Mouse (Mus musculus) forebrain, embryonic 16.5 days (tissue): ENCODE measurements around the gene Faap20. TPM values are rescaled to one million over a fixed set of nuclear protein-coding genes. Genes with fewer than 3 reads are reported as not detected.
A peak's percentile ranks its signal among the peaks of the same experiment; 100 is the strongest.

Experiments
- ATAC-seq: fragments of 200-750 bp; cut with Nextera tagmentation; 2 replicates; pipeline ENCODE4 v1.8.0; 2017; ENCODE audit warnings: mild to moderate bottlenecking, moderate library complexity
- H3K27ac ChIP-seq: fragments of 300-500 bp; sonication (generic); 2 replicates; pipeline ENCODE4 v1.5.1; 2014; ENCODE audit warnings: low read length, control low read depth
- H3K27me3 ChIP-seq: fragments of 300-500 bp; sonication (generic); replicated peaks from 2 replicates; pipeline ENCODE4 v1.6.1; 2014; ENCODE audit warnings: low read length; ENCODE audit not compliant: control insufficient read depth, insufficient read depth
- H3K36me3 ChIP-seq: fragments of 300-500 bp; sonication (generic); 2 replicates; pipeline ENCODE4 v1.6.1; 2014; ENCODE audit not compliant: control insufficient read depth, insufficient read depth
- H3K4me1 ChIP-seq: fragments of 300-500 bp; sonication (generic); replicated peaks from 2 replicates; pipeline ENCODE4 v1.6.1; 2014; ENCODE audit warnings: low read length; ENCODE audit not compliant: control insufficient read depth, insufficient read depth
- H3K4me2 ChIP-seq: fragments of 300-500 bp; sonication (generic); 2 replicates; pipeline ENCODE4 v1.6.1; 2014; ENCODE audit warnings: mild to moderate bottlenecking, low read length, control low read depth
- H3K4me3 ChIP-seq: fragments of 300-500 bp; sonication (generic); replicated peaks from 2 replicates; pipeline ENCODE4 v1.5.1; 2014; ENCODE audit warnings: mild to moderate bottlenecking, low read length, control low read depth
- H3K9ac ChIP-seq: fragments of 300-500 bp; sonication (generic); replicated peaks from 2 replicates; pipeline ENCODE4 v1.6.1; 2014; ENCODE audit warnings: low read depth, low read length, control low read depth
- H3K9me3 ChIP-seq: fragments of 300-500 bp; sonication (generic); 2 replicates; pipeline ENCODE4 v1.6.1; 2016; ENCODE audit warnings: low read length; ENCODE audit not compliant: control insufficient read depth
- WGBS: fragments of 180-500 bp; shearing (Covaris S2); extraction: QIAGEN DNeasy Blood & Tissue Kit; methylation state at CpG from one replicate; pipeline ENCODE4 v1.1.7; 2014; 5-methylcytosine and 5-hydroxymethylcytosine counted together
- polyA plus RNA-seq: library from polyadenylated mRNA; unstranded; fragments of >200 nt; fragmentation: Nextera tagmentation; extraction: Ambion mirVana; gene quantifications from 2 replicates; pipeline ENCODE4 v1.2.1, GENCODE M21; 2015

Faap20 gene
- polyA plus RNA-seq, 1 experiment from 2014 or later: 79.4 TPM

- Histone ChIP-seq H3K4me2 (peak overlapping the region; percentile 96; the same call in 1 of the 2 replicates), H3K4me3 (no peak overlapping the region), H3K9ac (peak overlapping the region; percentile 3; the same call in 1 of the 2 replicates), H3K27ac (no peak overlapping the region), H3K27me3 (no peaks in the 10 kb centered on the region), H3K9me3 (no peaks in the 10 kb centered on the region), H3K36me3 (peaks cover 4% of the 10 kb centered on the region; the same call in 1 of the 2 replicates), H3K4me1 (peaks cover 31% of the 10 kb centered on the region)
- 78% methylated on average over 6 of the region's 6 CpGs for WGBS
- no peak for ATAC-seq
These were observed 2.7 kb downstream of the Faap20 start for GRCm38 (mm10) chr4:155252253-155252652.

GRCm38 (mm10) chr4:155264521-155265321 lies 15.1 kb downstream of the Faap20 start:
- WGBS: 76% methylated on average over 3 of the region's 3 CpGs
- no peak overlapping the region for H3K4me3 ChIP-seq
- no peak overlapping the region for H3K9ac ChIP-seq
- no peaks in the 10 kb centered on the region for H3K4me1 ChIP-seq
- H3K4me2 ChIP-seq: no peak overlapping the region
- no peak overlapping the region for H3K27ac ChIP-seq
- peaks cover 4% of the 10 kb centered on the region; the same call in 1 of the 2 replicates for H3K36me3 ChIP-seq
- ATAC-seq: no peak
- H3K27me3 ChIP-seq: no peaks in the 10 kb centered on the region
- H3K9me3 ChIP-seq: peaks cover 3% of the 10 kb centered on the region; the same call in 1 of the 2 replicates

- Histone ChIP-seq H3K36me3 (peaks cover 2% of the 10 kb centered on the region; the same call in 1 of the 2 replicates), H3K9me3 (no peaks in the 10 kb centered on the region), H3K9ac (no peak overlapping the region), H3K4me2 (no peak overlapping the region), H3K4me3 (no peak overlapping the region), H3K27ac (no peak overlapping the region), H3K27me3 (no peaks in the 10 kb centered on the region), H3K4me1 (no peaks in the 10 kb centered on the region)
- ATAC-seq: no peak
- WGBS: 77% methylated on average over 7 of the region's 7 CpGs
These were observed 17.5 kb downstream of the Faap20 start for GRCm38 (mm10) chr4:155267047-155267543.

GRCm38 (mm10) chr4:155267639-155268175 lies 18.1 kb downstream of the Faap20 start:
- Histone ChIP-seq H3K9ac (no peak overlapping the region), H3K27ac (no peak overlapping the region), H3K4me1 (no peaks in the 10 kb centered on the region), H3K27me3 (no peaks in the 10 kb centered on the region), H3K4me2 (no peak overlapping the region), H3K9me3 (no peaks in the 10 kb centered on the region), H3K4me3 (no peak overlapping the region), H3K36me3 (peaks cover 4% of the 10 kb centered on the region; the same call in 1 of the 2 replicates)
- 75% methylated on average over 12 of the region's 12 CpGs for WGBS
- ATAC-seq: no peak

- Histone ChIP-seq H3K4me3 (no peak overlapping the region), H3K4me2 (no peak overlapping the region), H3K9ac (no peak overlapping the region), H3K27ac (no peak overlapping the region), H3K36me3 (peaks cover 4% of the 10 kb centered on the region; the same call in 1 of the 2 replicates), H3K9me3 (no peaks in the 10 kb centered on the region), H3K27me3 (no peaks in the 10 kb centered on the region), H3K4me1 (no peaks in the 10 kb centered on the region)
- 46% methylated on average over 5 of the region's 5 CpGs for WGBS
- ATAC-seq: no peak
These were observed 18.8 kb downstream of the Faap20 start for GRCm38 (mm10) chr4:155268382-155268781.

- H3K27me3 ChIP-seq: no peaks in the 10 kb centered on the region
- H3K9ac ChIP-seq: no peak overlapping the region
- no peak for ATAC-seq
- H3K36me3 ChIP-seq: 0 out of 2 replicates have a peak, but pooled peaks cover 4% of the 10 kb centered on the region
- H3K4me1 ChIP-seq: peaks cover 4% of the 10 kb centered on the region
- H3K9me3 ChIP-seq: no peaks in the 10 kb centered on the region
- H3K4me2 ChIP-seq: no peak overlapping the region
- H3K4me3 ChIP-seq: no peak overlapping the region
- H3K27ac ChIP-seq: no peak overlapping the region
- 65% methylated on average over 5 of the region's 5 CpGs for WGBS
These were observed 24.8 kb downstream of the Faap20 start for GRCm38 (mm10) chr4:155274451-155274850.

GRCm38 (mm10) chr4:155274851-155275250 lies 25.2 kb downstream of the Faap20 start:
- Histone ChIP-seq H3K4me3 (no peak overlapping the region), H3K9me3 (no peaks in the 10 kb centered on the region), H3K9ac (no peak overlapping the region), H3K27me3 (no peaks in the 10 kb centered on the region), H3K4me1 (peaks cover 4% of the 10 kb centered on the region), H3K36me3 (0 out of 2 replicates have a peak, but pooled peaks cover 6% of the 10 kb centered on the region), H3K27ac (no peak overlapping the region), H3K4me2 (no peak overlapping the region)
- no peak for ATAC-seq
- 52% methylated on average over 3 of the region's 3 CpGs for WGBS

GRCm38 (mm10) chr4:155277963-155278362 lies 28.4 kb downstream of the Faap20 start:
- WGBS: 56% methylated on average over 6 of the region's 6 CpGs
- H3K4me2 ChIP-seq: no peak overlapping the region

GRCm38 (mm10) chr4:155279054-155279453 lies 29.5 kb downstream of the Faap20 start:
- no peaks in the 10 kb centered on the region for H3K9me3 ChIP-seq
- ATAC-seq: no peak
- H3K36me3 ChIP-seq: 0 out of 2 replicates have a peak, but pooled peaks cover 2% of the 10 kb centered on the region
- H3K4me3 ChIP-seq: no peak overlapping the region
- H3K4me2 ChIP-seq: no peak overlapping the region
- no peak overlapping the region for H3K9ac ChIP-seq
- peaks cover 27% of the 10 kb centered on the region for H3K4me1 ChIP-seq
- H3K27ac ChIP-seq: no peak overlapping the region
- 83% methylated on average over 8 of the region's 8 CpGs for WGBS
- H3K27me3 ChIP-seq: no peaks in the 10 kb centered on the region

More at GRCm38 (mm10) chr4:155277963-155278362, 28.4 kb downstream of the Faap20 start:
- 0 out of 2 replicates have a peak, but pooled peaks cover 2% of the 10 kb centered on the region for H3K36me3 ChIP-seq
- H3K27me3 ChIP-seq: no peaks in the 10 kb centered on the region
- H3K9ac ChIP-seq: no peak overlapping the region
- H3K4me1 ChIP-seq: peaks cover 17% of the 10 kb centered on the region
- H3K27ac ChIP-seq: no peak overlapping the region
- ATAC-seq: no peak
- H3K9me3 ChIP-seq: no peaks in the 10 kb centered on the region
- H3K4me3 ChIP-seq: no peak overlapping the region
